Mouse (Mus musculus) testis, adult 2 months (tissue): ENCODE data around the gene Cfap70.

Experiments used
- CTCF ChIP-seq: fragments of 200-500 bp; IDR thresholded peaks from 2 replicates; pipeline ENCODE4 v1.5.1; 2012; ENCODE audit warnings: low read depth, mild to moderate bottlenecking, inconsistent platforms, low read length, moderate library complexity; ENCODE audit not compliant: control insufficient read depth, insufficient read depth, insufficient replicate concordance
- POLR2A ChIP-seq: fragments of 200-500 bp; IDR thresholded peaks from 2 replicates; pipeline ENCODE4 v1.6.1; 2012; ENCODE audit warnings: low read depth, mild to moderate bottlenecking, inconsistent platforms, low read length, moderate library complexity; ENCODE audit not compliant: control insufficient read depth

- TF ChIP-seq CTCF: no peak
- no peak for TF ChIP-seq POLR2A
Measured at GRCm38 (mm10) chr14:20428593-20428992, 23.4 kb downstream of the Cfap70 start.
